Mouse (Mus musculus) thymus, adult 2 months (tissue): ENCODE measurements around the gene Pnpo.

Source experiments
- CTCF ChIP-seq: fragments of 200-500 bp; IDR thresholded peaks from 2 replicates; pipeline ENCODE4 v1.5.1; 2012; ENCODE audit warnings: mild to moderate bottlenecking, control low read depth, low read length, moderate library complexity, borderline replicate concordance; ENCODE audit not compliant: control insufficient read depth, poor library complexity, insufficient read depth; ENCODE audit errors: extremely low read depth
- POLR2A ChIP-seq: fragments of 200-500 bp; IDR thresholded peaks from 2 replicates; pipeline ENCODE4 v1.6.1; 2012; ENCODE audit warnings: mild to moderate bottlenecking, low read length, control low read depth, moderate library complexity; ENCODE audit not compliant: control insufficient read depth, poor library complexity, insufficient read depth; ENCODE audit errors: extremely low read depth

DNA sequence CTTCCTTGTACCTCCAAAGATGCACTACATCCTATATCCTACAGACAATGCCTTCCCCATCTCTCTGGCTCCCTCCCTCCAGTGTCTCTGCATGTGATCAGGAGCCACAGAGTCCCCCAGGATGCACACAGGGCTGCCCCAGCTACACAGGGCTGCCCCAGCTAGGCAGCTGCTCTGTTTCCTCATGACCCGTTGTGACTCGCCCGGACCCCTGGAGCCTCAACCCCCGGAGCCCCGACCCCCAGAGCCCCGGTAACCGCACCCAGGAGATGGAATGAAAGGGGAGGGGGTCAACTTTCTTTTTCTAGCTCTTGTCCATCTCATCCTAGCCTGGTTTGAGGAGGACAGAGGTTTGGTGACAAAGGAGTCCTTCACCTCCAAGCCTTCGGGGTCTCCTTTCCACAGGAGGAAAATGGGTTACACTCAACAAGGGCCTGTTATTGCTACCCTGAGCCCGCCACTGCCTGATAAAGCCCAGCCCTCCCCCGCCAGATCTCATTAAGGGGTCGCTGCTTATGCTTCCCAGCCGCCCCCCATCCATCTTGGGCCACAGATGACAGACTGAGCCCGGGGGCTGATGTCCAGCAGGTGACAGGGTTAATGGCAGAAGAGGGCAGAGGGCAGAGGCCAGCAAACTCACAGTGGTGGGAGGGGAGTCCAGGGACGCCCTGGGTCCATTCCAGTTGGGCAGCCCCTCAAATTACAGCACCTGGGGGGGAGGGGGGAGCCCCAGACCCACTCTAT lies 51.8 kb downstream of the Pnpo start:
- TF ChIP-seq POLR2A (no peak), CTCF (no peak)
